Mouse (Mus musculus) adrenal gland, postnatal 14 days (tissue): ENCODE results near the gene Oosp3. TPM values are rescaled to one million over a fixed set of nuclear protein-coding genes. Genes with fewer than 3 reads are reported as not detected.

Experiments used
- DNase-seq: peaks from one replicate; pipeline ENCODE4 v3.0.0; 2021; ENCODE audit warnings: mixed read lengths
- long read RNA-seq, 2 experiments: library from polyadenylated mRNA; stranded (forward); transcript quantifications; one replicate each; pipeline ENCODE4 v2.0.0; 2021
- total RNA-seq: library from RNA; stranded (reverse); gene quantifications from 2 replicates; pipeline ENCODE4 v1.2.3, GENCODE M21; 2021

Gene Oosp3
- not detected in 2 replicates for total RNA-seq
- long read RNA-seq, experiment 1 = 0 reads
- long read RNA-seq, experiment 2 = 0 reads

DNA sequence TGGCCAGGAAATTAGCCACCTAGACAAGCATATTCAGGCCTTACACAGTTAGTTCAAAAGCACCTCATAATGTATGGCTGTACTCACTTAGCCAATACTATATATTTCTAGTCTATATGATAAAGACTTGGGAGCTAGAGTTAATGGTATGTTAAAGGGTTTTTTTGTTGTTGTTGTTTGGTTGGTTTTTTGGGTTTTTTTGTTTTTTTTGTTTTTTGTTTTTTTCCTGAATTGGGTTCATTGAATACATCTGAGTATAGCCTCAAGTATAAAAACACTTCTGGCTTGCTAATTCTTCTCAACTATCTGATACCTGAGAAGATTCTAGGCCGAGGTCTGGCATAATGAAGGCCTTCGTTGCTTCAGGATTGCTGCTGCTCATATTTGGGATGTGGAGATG, at the start of gene Oosp3:
Oosp3 (plus strand) TSS at position 301 of the 400 bp plus-strand sequence.
- DNase-seq = no peak

DNA sequence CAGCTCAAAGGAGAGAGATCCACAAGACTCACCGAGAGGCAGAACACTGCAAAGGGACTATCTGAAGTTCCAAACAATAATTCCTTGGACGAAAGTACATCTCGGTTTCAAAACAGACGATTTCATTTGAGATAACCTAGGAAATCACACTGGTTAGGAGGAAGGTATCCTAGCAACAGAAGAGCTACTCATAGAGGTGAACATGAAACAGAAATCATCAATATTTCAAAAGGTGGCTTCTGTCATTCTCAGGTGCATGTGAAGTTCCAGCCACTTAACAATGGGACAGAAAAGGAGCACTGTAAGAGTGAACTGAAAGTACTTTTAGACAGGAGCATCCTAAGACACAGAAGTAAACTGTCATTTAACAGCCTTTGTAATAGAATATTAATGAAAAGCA, 47.3 kb upstream of the Oosp3 start:
- DNase-seq = no peak

- DNase-seq = no peak
Observed at GRCm38 (mm10) chr19:11659142-11659541, 37.7 kb upstream of the Oosp3 start.

GRCm38 (mm10) chr19:11660459-11660858, 36.4 kb upstream of the Oosp3 start, which contains the start of gene Oosp2:
TSS of gene Oosp2 (minus strand) at chr19:11660559.
- no peak for DNase-seq

- DNase-seq = no peak
Observed at GRCm38 (mm10) chr19:11661562-11661961, 35.3 kb upstream of the Oosp3 start.

- no peak for DNase-seq
Observed at GRCm38 (mm10) chr19:11690839-11691238, 6.0 kb upstream of the Oosp3 start, which contains the start of gene Oosp1. TSS of gene Oosp1 (minus strand) at chr19:11691150.

- no peak for DNase-seq
Observed at GRCm38 (mm10) chr19:11691454-11691853, 5.4 kb upstream of the Oosp3 start.

DNA sequence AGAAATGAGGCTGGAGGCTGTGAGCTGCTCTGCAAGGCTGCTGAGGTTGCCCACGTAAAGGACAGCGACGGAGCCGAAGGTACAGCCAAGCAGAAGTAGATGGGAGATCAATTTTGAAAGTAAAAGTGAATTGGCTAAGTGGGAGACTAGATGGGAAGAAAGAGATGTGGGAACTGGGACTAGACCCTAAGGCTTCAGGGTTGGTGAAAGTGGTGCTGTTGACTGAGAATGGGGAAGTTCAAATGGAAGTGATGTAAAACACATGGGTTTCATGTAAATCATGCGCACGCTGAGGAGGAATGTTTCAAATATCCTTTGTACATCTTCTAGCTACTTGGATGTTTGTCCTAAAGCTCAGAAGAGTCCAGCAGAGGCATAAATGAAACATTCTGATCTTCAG, 1.5 kb downstream of the Oosp3 start:
- no peak for DNase-seq

DNA sequence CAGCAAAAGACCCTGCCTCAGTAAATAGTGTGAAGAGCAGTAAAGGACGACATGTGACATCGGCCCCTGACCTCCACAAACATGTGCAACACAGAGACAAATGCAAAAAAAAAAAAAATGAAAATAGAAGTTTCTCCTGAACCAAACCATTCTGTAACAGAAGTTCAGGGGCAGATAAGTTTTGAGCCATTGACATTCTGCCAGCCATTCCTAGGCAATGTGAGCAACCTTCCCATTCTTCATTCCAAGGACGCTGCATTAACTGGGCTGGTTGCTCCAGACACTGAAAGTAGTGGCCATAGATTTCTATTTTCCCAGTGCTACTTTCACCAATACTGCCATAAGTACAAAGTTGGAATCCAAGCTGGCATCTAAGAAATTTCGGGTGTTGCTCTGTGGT, 15.6 kb downstream of the Oosp3 start:
- DNase-seq = peak; percentile 38

- DNase-seq = no peak
Observed at GRCm38 (mm10) chr19:11720071-11720470, 23.2 kb downstream of the Oosp3 start.

DNA sequence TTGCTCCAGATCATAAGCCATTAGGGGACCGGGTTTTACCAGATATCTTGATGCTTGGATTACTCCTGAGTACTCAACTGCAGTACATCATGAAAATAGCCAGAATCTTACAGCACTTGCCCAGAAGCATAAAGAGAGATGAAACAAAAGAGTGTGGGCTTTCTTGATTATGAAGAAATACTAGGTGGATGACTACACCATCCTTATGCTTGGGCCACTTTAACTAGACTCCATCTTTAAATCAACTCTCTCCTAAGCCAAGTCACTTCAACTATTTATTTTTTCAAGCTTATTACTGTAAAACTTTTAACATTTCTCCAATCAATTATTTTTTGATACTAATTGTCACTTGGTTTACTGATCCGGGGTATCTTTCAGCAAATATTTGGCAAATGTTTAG, 27.0 kb downstream of the Oosp3 start:
- no peak for DNase-seq

GRCm38 (mm10) chr19:11724275-11724674, 27.4 kb downstream of the Oosp3 start:
- DNase-seq = no peak

DNA sequence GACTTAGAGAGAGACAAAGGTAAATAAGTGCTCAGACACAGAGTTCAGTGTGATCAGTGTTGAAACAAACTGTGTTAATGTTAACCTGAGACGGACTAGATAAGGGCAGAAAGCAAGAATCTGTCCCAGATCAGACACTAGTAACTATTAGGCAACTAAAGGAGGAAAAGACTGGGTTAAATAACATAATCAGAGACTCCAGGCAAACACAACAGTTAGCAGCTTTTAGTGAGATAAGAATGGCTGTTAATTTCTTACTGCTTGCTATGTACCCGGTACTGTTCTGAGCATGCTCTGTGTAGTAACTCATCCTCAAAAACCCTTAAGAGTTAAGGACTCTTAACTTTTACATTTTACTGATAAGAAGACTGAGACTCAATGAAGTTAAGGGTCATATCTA, 29.1 kb downstream of the Oosp3 start:
- no peak for DNase-seq

GRCm38 (mm10) chr19:11727304-11727703, 30.4 kb downstream of the Oosp3 start:
- DNase-seq = no peak

DNA sequence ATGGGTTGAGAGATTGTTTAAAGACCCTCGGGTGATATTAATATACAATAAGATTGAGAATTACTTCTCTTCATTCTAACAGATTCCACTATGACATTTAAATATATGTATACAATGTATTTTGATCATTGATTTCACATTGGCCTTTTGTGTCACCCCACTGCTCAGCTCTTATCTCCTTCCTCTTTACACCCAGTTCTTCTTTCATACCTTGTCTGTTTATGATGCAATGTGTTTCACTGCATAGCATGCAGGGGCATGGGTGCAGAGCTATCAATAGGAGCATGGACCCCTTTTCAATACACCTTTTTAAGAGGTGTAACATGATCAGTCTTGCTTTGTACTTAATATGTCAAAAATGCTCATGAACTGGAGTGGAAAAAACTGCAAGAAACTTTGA, 33.4 kb downstream of the Oosp3 start:
- DNase-seq = no peak

DNA sequence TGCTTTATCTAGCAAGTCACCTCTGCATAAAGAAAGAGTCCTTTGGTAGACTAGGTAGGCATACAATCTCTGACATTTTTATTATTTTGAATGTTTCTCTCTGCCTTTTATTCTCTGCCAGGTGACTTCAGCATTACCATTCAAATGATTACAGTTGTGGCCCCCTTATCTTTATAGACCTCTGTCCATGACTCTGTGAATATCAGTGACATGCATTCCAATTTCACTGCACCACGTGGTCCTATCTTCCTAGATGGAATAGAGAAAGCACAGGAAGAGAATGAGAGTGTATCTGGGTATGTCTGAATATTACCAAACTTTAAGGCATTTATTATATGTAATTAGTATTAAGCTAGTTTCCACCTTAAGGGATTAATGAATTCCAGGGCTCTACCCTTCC, 39.6 kb downstream of the Oosp3 start:
- DNase-seq = no peak

DNA sequence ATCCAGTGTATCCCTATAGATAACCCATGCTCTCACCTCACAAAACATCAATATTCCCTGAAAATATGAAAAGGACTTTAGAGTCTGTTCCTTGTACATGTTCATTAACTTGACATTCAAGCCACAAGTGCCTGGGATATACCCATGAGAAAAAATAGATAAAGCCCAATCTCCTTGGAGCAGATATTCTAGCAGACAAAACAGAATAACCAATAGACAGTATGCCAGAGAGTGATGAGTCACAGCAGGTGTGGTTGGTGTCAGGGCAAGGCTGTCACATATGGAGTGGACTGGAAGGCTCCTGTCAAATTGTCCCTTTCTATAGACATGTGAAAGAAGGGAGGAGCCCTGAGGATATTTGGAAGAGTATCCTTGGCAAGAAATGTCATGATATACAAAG, 48.8 kb downstream of the Oosp3 start:
- DNase-seq = no peak

- no peak for DNase-seq
Observed at GRCm38 (mm10) chr19:11747298-11747697, 50.4 kb downstream of the Oosp3 start, which contains the start of gene Gif. TSS of gene Gif (plus strand) at chr19:11747554.

Other genes with a start within 250 kb of the Oosp3 start
- 6.7 and 12.3 TPM in 2 replicates for gene Ms4a6c, start 227.7 kb upstream of the Oosp3 start, total RNA-seq
- 0.44 and 7.2 TPM in 2 replicates for gene Gm8369, start 211.1 kb upstream of the Oosp3 start, total RNA-seq
- 3.1 and 22.4 TPM in 2 replicates for gene Ms4a6b, start 180.5 kb upstream of the Oosp3 start, total RNA-seq
- gene Ms4a4d, start 160.3 kb upstream of the Oosp3 start, total RNA-seq = 2.0 and 3.9 TPM in 2 replicates
- gene Ms4a6d, start 92.2 kb upstream of the Oosp3 start, total RNA-seq = 2.1 and 2.7 TPM in 2 replicates
- not detected in 2 replicates for gene Ms4a2, start 73.3 kb upstream of the Oosp3 start, total RNA-seq
- not detected in 2 replicates for gene Ms4a3, start 56.2 kb upstream of the Oosp3 start, total RNA-seq
- not detected in 2 replicates for gene Oosp2, start 36.5 kb upstream of the Oosp3 start, total RNA-seq
- gene Oosp1, start 5.9 kb upstream of the Oosp3 start, total RNA-seq = 1.7 and 1.9 TPM in 2 replicates
- gene Gif, start 50.5 kb downstream of the Oosp3 start, total RNA-seq = not detected in 2 replicates
- 76.5 and 79.8 TPM in 2 replicates for gene Mrpl16, start 73.3 kb downstream of the Oosp3 start, total RNA-seq
- gene Stx3, start 122.3 kb downstream of the Oosp3 start, total RNA-seq = 8.0 and 10.1 TPM in 2 replicates
- gene Olfr1417, start 142.2 kb downstream of the Oosp3 start, total RNA-seq = not detected in 2 replicates
- gene Olfr1418, start 164.0 kb downstream of the Oosp3 start, total RNA-seq = not detected in 2 replicates
- gene Olfr1419, start 178.1 kb downstream of the Oosp3 start, total RNA-seq = not detected in 2 replicates
- gene Olfr1420, start 189.5 kb downstream of the Oosp3 start, total RNA-seq = not detected in 2 replicates
- 30.2 and 31.7 TPM in 2 replicates for gene Patl1, start 215.3 kb downstream of the Oosp3 start, total RNA-seq